Mouse (Mus musculus): Measurements from ENCODE around the gene Zscan2.

GRCm38 (mm10) chr7:80823267-80823666, 37.5 kb upstream of the Zscan2 start:
- TF ChIP-seq CTCF (conservative IDR thresholded peaks at IDR 0.05; ENCODE audit: low read length) (no peak), NANOG (IDR thresholded peaks at IDR 0.05; ENCODE audit: borderline replicate concordance, low read length) (no peak)
